Mouse (Mus musculus): ENCODE measurements around the gene Mtr. TPM values are rescaled to one million over a fixed set of nuclear protein-coding genes. Genes with fewer than 3 reads are reported as not detected.
"Not testable (repeated sequence)": the region's sequence is repeated elsewhere in the genome, so short reads cannot be mapped to it uniquely, and the experiment has no call there.

The Mtr gene
- polyA plus RNA-seq, 1 experiment = 5.7 TPM

DNA sequence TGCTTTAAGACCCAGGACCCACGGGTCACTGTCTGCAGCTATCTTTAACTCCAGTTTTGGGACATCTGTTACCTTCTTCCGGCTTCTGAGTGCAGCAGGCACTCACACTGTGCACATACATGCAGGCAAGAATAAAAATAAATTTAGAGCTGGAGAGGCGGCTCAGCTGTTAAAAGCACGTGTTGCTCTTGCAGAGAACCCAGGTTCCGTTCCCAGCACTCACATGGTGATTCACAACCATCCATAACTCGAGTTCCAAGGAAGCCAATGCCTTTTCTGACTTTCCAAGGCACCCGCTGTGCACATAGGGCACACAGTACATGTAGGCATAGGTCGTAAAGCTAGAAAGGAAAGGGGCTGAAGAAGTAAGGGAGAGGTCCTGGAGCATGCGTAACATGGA, 90.6 kb downstream of the Mtr start:
- H3K4me1 ChIP-seq = no peaks in the 10 kb centered on the region
- H3K9me3 ChIP-seq = 0 out of 2 replicates have a peak, but pooled peaks cover 2% of the 10 kb centered on the region
- TF ChIP-seq GATA1 (IDR thresholded peaks at IDR 0.05; ENCODE audit: borderline replicate concordance, low read length) = no peak
- TF ChIP-seq FLI1 (IDR thresholded peaks at IDR 0.05; ENCODE audit: low read length) = no peak
- H3K27me3 ChIP-seq (replicated peaks) = peaks cover 2% of the 10 kb centered on the region
- H3K4me3 ChIP-seq (replicated peaks) = no peak overlapping the region
- no peaks in the 10 kb centered on the region for H3K36me3 ChIP-seq (replicated peaks; ENCODE audit: low read length)

DNA sequence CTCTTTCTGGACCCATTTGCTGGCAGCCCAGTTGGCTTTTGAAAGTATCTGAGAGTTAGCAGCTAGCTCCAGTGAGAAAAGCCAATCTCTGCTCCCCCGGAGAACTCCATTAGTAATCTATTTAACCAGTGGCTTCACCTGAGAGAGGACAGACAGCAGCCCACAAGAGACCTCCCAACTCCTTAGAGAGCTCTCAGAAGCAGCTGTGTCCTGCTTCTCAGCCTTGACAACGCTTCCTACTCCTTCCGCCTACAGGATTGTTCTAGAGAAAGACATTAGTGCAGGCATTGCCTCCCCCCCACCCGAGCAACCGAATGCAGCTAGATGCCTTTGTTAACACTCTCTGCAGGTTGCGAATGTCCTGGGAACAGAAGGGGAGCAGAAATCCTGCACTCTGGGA, 91.5 kb downstream of the Mtr start:
- Histone ChIP-seq H3K4me1 (no peaks in the 10 kb centered on the region), H3K9me3 (0 out of 2 replicates have a peak, but pooled peaks cover 2% of the 10 kb centered on the region), H3K4me3 (replicated peaks) (no peak overlapping the region), H3K36me3 (replicated peaks; ENCODE audit: low read length) (no peaks in the 10 kb centered on the region), H3K27me3 (replicated peaks) (peaks cover 2% of the 10 kb centered on the region)
- TF ChIP-seq GATA1 (IDR thresholded peaks at IDR 0.05; ENCODE audit: borderline replicate concordance, low read length) (no peak), FLI1 (IDR thresholded peaks at IDR 0.05; ENCODE audit: low read length) (no peak)

DNA sequence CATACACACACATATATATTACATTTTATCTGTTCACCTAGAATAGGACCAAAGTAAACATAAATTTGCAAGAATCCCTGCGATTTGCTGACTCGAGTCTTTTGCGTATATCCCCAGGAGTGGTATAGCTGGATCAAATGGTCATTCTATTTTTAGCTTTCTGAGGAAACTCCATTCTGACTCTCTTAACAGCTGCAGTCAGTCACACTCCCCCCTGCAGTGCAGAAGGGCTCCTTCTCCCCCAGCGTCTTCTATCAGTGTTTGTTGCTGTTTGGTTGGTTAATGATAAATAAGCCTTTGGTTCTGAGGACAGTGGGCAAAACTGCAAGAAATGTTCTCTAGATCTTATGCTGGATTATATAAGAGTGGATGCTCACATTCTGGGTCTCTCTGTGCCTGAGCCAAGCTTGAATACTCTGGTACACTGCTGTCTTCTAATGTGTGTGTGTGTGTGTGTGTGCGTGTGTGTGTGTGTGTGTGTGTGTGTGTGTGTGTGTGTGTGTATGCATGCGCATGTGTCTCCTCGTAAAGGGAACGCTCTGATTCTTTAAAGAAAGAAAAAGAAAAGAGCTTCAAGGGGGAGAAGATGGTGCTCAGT, 92.4 kb downstream of the Mtr start:
- TF ChIP-seq FLI1 (IDR thresholded peaks at IDR 0.05; ENCODE audit: low read length) = no peak
- TF ChIP-seq GATA1 (IDR thresholded peaks at IDR 0.05; ENCODE audit: borderline replicate concordance, low read length) = no peak
- Histone ChIP-seq H3K9me3 (0 out of 2 replicates have a peak, but pooled peaks cover 2% of the 10 kb centered on the region), H3K27me3 (replicated peaks) (no peaks in the 10 kb centered on the region), H3K4me1 (no peaks in the 10 kb centered on the region), H3K36me3 (replicated peaks; ENCODE audit: low read length) (no peaks in the 10 kb centered on the region), H3K4me3 (replicated peaks) (no peak overlapping the region)

DNA sequence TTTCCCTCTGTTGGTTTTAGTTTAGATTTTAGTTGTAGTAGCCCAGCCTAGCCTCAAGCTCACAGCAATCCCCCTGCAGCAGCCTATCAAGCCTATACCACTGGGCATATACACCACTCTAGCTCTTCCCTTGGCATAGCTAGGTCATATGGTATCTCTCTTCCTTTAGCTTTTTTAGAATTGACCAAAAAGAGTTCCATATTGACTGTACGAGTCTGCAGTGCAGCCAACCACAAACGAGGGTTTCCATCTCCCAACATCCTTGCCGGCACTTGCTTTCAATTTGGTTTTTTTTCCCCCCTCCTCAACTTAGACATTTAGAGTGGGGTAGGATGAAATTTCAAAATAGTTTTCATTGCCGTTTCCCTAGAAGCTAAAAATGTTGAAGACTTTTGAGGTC, 95.5 kb downstream of the Mtr start:
- H3K27me3 ChIP-seq (replicated peaks) = no peaks in the 10 kb centered on the region
- no peaks in the 10 kb centered on the region for H3K4me1 ChIP-seq
- H3K36me3 ChIP-seq (replicated peaks; ENCODE audit: low read length) = no peaks in the 10 kb centered on the region
- no peak overlapping the region for H3K4me3 ChIP-seq (replicated peaks)
- 0 out of 2 replicates have a peak, but pooled peaks cover 2% of the 10 kb centered on the region for H3K9me3 ChIP-seq
- TF ChIP-seq FLI1 (IDR thresholded peaks at IDR 0.05; ENCODE audit: low read length) (no peak), GATA1 (IDR thresholded peaks at IDR 0.05; ENCODE audit: borderline replicate concordance, low read length) (no peak)

DNA sequence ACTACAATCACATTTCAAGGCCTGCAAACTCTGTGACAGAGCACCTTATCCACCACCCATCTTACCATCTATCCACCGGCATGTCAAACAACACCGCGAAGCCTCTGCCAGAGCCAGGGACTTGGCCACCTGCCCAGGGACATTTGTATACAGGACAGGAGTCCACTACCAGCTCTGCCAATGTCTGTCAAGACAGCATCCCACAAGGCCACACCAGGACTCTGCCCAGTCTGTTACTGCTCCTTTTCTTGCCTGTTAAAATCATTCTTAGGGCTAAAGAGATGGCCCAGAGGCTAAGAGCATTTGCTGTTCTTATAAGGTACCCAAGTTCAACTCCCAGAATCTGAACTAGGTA, 97.8 kb downstream of the Mtr start:
- H3K4me3 ChIP-seq (replicated peaks) = no peak overlapping the region
- TF ChIP-seq FLI1 (IDR thresholded peaks at IDR 0.05; ENCODE audit: low read length) = no peak

DNA sequence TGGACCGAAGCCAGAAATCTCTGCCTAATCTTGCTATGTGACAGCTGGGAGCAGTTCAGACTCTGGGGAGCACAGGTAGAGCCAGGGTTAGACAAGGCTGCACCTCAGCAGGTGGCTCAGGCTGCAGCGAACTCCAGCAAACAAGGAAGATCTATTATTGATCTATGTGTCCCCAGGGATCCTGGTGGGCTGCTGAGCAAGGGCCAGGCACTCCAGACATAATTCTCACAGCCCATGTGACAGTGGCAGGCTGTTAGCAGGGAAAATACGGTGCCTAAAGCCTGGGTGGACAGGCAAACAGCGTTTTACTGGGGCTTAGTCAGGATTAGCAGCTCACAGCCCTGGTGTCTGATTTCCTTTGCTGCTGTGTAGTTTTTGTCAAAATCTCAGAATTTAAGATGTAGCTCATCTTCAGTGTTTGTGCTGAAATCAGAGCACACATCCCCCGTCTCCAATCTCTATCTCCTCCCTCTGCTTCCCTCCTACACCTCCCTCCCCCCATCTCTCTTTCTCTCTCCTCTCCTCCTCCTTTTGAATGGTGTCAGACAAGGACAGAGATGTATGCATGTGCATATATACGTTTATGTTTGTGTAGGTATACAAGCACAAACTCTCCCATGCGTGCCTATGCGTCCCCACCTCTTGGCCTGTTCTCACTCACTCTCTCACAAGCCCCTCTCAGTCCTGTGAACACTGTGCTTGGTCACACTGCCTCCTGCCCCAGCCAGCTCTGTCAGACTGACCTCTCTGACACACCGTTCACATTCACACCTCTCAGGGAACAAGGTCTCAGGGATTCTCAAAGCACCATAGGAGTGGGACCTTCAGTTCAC, 98.4 kb downstream of the Mtr start:
- no peak for TF ChIP-seq GATA1 (IDR thresholded peaks at IDR 0.05; ENCODE audit: borderline replicate concordance, low read length)
- no peak for TF ChIP-seq FLI1 (IDR thresholded peaks at IDR 0.05; ENCODE audit: low read length)
- Histone ChIP-seq H3K36me3 (replicated peaks; ENCODE audit: low read length) (no peaks in the 10 kb centered on the region), H3K4me1 (no peaks in the 10 kb centered on the region), H3K27me3 (replicated peaks) (peaks cover 2% of the 10 kb centered on the region), H3K4me3 (replicated peaks) (no peak overlapping the region), H3K9me3 (0 out of 2 replicates have a peak, but pooled peaks cover 2% of the 10 kb centered on the region)

More for the DNA sequence above, 97.8 kb downstream of the Mtr start:
- 0 out of 2 replicates have a peak, but pooled peaks cover 2% of the 10 kb centered on the region for H3K9me3 ChIP-seq
- no peaks in the 10 kb centered on the region for H3K36me3 ChIP-seq (replicated peaks; ENCODE audit: low read length)
- no peaks in the 10 kb centered on the region for H3K4me1 ChIP-seq
- peaks cover 2% of the 10 kb centered on the region for H3K27me3 ChIP-seq (replicated peaks)

DNA sequence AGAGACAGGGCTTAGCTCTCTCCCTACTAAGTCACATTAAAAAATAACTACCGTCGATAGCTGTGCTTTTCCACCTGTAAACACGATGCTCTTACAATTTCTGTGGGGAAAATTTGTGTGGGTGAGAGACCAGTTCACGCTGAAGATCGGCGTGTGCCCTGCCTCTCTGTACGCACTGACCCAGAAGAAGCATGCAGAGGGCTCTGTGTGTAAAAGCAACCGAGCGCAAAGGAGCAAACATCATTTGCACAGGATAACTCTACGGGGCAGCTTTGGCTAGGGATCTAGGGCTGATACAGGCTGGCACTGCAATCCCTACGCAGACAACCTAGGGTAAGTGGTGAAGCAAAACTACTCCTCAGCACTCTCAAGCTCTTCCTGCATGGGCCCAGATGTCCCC, 104.0 kb downstream of the Mtr start:
- Histone ChIP-seq H3K9me3 (no peaks in the 10 kb centered on the region), H3K4me3 (replicated peaks) (no peak overlapping the region)

DNA sequence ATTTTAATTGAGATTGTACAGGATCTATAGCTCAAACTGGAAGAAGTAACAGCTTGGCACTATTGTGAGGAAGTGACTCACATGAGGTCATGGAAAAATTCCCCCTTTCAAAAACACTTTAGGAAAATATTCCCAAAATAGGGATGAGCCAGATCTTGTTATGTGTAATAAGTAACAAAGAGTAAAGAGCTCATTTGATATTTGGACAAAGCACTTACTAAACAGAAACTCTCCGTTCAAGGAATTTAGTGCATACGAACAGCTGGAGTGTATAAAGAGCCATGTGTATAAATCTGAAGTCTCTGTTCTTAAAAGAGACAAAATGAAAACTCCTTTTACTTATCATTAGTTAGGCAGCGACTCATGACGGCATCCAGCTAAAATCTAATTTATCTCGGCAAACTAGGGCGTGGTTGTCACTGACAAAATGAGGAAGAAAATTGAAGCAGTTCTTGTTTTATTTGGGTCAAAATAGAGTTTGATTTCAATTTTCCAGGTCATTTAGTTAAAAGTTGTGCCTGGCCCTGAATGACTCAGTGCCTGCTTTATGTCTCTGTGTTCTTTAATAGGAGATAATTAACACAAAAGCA, 110.9 kb downstream of the Mtr start:
- H3K4me3 ChIP-seq (replicated peaks) = no peak overlapping the region
- H3K9me3 ChIP-seq = no peaks in the 10 kb centered on the region
- H3K36me3 ChIP-seq (replicated peaks; ENCODE audit: low read length) = no peaks in the 10 kb centered on the region
- no peak for TF ChIP-seq GATA1 (IDR thresholded peaks at IDR 0.05; ENCODE audit: borderline replicate concordance, low read length)
- no peak for TF ChIP-seq FLI1 (IDR thresholded peaks at IDR 0.05; ENCODE audit: low read length)
- no peaks in the 10 kb centered on the region for H3K4me1 ChIP-seq
- H3K27me3 ChIP-seq (replicated peaks) = no peaks in the 10 kb centered on the region

More for the DNA sequence above, 104.0 kb downstream of the Mtr start:
- no peaks in the 10 kb centered on the region for H3K4me1 ChIP-seq
- TF ChIP-seq FLI1 (IDR thresholded peaks at IDR 0.05; ENCODE audit: low read length) (no peak), GATA1 (IDR thresholded peaks at IDR 0.05; ENCODE audit: borderline replicate concordance, low read length) (no peak)
- H3K36me3 ChIP-seq (replicated peaks; ENCODE audit: low read length) = no peaks in the 10 kb centered on the region
- peaks cover 2% of the 10 kb centered on the region for H3K27me3 ChIP-seq (replicated peaks)

DNA sequence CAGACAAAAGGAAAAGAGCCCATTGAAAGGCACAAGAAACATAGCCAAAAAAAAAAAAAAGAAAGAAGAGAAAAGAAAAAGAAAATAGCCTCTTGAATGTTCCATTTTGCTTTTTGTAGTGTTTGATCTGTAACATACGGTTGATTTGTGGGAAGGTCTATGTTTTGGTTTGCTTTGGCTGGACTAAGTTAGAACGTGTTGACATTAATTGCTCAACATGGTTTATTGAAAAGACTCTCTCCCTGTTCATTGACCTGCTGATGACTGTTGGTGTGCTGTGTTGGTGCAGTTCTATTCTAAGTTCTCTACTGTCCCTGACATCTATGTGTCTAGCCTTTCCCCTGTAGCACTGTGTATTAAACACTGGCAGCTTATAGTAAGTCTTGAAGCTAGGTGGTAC, 111.5 kb downstream of the Mtr start:
- Histone ChIP-seq H3K27me3 (replicated peaks) (no peaks in the 10 kb centered on the region), H3K36me3 (replicated peaks; ENCODE audit: low read length) (no peaks in the 10 kb centered on the region), H3K4me3 (replicated peaks) (no peak overlapping the region), H3K9me3 (no peaks in the 10 kb centered on the region), H3K4me1 (no peaks in the 10 kb centered on the region)
- TF ChIP-seq FLI1 (IDR thresholded peaks at IDR 0.05; ENCODE audit: low read length) = no peak
- no peak for TF ChIP-seq GATA1 (IDR thresholded peaks at IDR 0.05; ENCODE audit: borderline replicate concordance, low read length)

DNA sequence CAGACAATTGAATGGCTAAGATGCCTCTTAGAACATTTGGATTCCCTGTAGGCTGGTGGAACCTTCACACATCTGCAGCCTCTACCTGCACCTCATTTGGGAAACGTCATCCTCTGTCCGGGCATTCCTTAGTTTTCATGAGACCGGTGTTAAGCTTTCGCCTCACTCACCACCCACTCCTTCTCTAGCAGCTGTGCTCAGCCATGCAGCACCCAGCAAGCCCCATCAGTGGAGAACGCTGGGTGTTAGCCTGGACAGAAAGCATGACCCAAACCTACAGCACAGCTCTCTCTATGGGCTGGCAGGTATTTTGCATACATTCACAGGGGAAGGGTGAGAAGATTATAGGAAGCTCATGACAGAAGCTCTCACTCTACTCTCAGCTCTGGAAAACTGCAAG, 114.6 kb downstream of the Mtr start:
- TF ChIP-seq GATA1 (IDR thresholded peaks at IDR 0.05; ENCODE audit: borderline replicate concordance, low read length) (no peak), FLI1 (IDR thresholded peaks at IDR 0.05; ENCODE audit: low read length) (no peak)
- H3K36me3 ChIP-seq (replicated peaks; ENCODE audit: low read length) = no peaks in the 10 kb centered on the region
- H3K9me3 ChIP-seq = no peaks in the 10 kb centered on the region
- no peak overlapping the region for H3K4me3 ChIP-seq (replicated peaks)
- H3K27me3 ChIP-seq (replicated peaks) = no peaks in the 10 kb centered on the region
- H3K4me1 ChIP-seq = no peaks in the 10 kb centered on the region

DNA sequence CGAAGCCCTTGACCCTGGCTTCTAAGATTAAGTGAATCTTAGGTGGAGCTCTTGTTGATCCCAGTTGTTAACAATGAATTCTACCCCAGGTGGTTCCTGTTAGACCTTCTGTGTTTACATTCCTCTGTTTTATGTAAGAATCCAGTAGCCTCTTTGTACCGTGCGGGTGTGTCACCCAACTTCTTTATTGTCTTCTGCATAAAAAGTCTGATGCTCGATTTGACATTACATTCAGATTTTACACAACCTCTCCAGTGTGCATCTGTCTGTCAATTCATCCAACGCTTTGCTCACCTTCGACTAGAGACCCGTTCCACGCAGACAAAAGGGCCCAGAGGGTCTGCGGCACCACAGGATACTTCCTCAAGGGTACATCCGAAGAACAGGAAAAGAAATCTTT, 121.5 kb downstream of the Mtr start:
- H3K36me3 ChIP-seq (replicated peaks; ENCODE audit: low read length); H3K9me3 ChIP-seq; H3K4me1 ChIP-seq; H3K4me3 ChIP-seq (replicated peaks); H3K27me3 ChIP-seq (replicated peaks): not testable (repeated sequence)
